Mouse (Mus musculus): ENCODE data around the gene Prkn. TPM values are rescaled to one million over a fixed set of nuclear protein-coding genes. Genes with fewer than 3 reads are reported as not detected.

Prkn gene
- polyA plus RNA-seq, 1 experiment from 2014 or later: 0.14 TPM

DNA sequence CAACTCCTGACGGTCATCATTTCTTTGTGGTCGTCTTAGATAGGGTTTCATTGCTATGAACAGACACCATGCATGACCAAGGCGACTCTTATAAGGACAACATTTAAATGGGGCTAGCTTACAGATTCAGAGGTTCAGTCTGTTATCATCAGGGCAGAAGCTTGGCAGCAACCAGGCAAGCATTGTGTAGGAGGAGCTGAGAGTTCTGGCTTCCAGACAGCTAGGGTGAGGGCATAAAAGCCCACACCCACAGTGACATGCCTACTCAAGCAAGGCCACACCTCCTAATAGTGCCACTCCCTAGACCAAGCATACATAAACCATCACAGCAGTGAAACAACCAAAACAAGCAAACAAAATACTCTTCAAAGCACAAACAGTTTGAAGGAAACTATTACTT lies 579.3 kb downstream of the Prkn start:
- DNase-seq (ENCODE audit: low spot score): no peak
- Histone ChIP-seq H3K4me2 (no peak overlapping the region), H3K4me1 (replicated peaks; ENCODE audit: control insufficient read depth, insufficient read depth, low read length) (no peaks in the 10 kb centered on the region), H3K9ac (ENCODE audit: low read depth, low read length) (no peak overlapping the region), H3K27me3 (replicated peaks; ENCODE audit: control insufficient read depth, insufficient read depth, low read length) (no peaks in the 10 kb centered on the region), H3K27ac (ENCODE audit: low read depth, low read length) (no peak overlapping the region), H3K4me3 (ENCODE audit: low read depth, low read length) (no peak overlapping the region), H3K9me3 (ENCODE audit: control insufficient read depth, low read length) (no peaks in the 10 kb centered on the region), H3K36me3 (ENCODE audit: control insufficient read depth, insufficient read depth, low read length) (no peaks in the 10 kb centered on the region)
- WGBS: 78% methylated on average over 3 of the region's 3 CpGs
- no peak for ATAC-seq (replicated peaks; ENCODE audit: low FRiP score)

GRCm38 (mm10) chr17:11420839-11421238 lies 580.7 kb downstream of the Prkn start:
- DNase-seq (ENCODE audit: low spot score): no peak
- 82% methylated on average over 6 of the region's 6 CpGs for WGBS
- no peak for ATAC-seq (replicated peaks; ENCODE audit: low FRiP score)
- no peaks in the 10 kb centered on the region for H3K27me3 ChIP-seq (replicated peaks; ENCODE audit: control insufficient read depth, insufficient read depth, low read length)
- H3K4me3 ChIP-seq (ENCODE audit: low read depth, low read length): no peak overlapping the region
- H3K27ac ChIP-seq (ENCODE audit: low read depth, low read length): no peak overlapping the region
- H3K9ac ChIP-seq (ENCODE audit: low read depth, low read length): no peak overlapping the region
- no peaks in the 10 kb centered on the region for H3K4me1 ChIP-seq (replicated peaks; ENCODE audit: control insufficient read depth, insufficient read depth, low read length)
- H3K4me2 ChIP-seq: no peak overlapping the region
- H3K9me3 ChIP-seq (ENCODE audit: control insufficient read depth, low read length): no peaks in the 10 kb centered on the region
- H3K36me3 ChIP-seq (ENCODE audit: control insufficient read depth, insufficient read depth, low read length): no peaks in the 10 kb centered on the region

DNA sequence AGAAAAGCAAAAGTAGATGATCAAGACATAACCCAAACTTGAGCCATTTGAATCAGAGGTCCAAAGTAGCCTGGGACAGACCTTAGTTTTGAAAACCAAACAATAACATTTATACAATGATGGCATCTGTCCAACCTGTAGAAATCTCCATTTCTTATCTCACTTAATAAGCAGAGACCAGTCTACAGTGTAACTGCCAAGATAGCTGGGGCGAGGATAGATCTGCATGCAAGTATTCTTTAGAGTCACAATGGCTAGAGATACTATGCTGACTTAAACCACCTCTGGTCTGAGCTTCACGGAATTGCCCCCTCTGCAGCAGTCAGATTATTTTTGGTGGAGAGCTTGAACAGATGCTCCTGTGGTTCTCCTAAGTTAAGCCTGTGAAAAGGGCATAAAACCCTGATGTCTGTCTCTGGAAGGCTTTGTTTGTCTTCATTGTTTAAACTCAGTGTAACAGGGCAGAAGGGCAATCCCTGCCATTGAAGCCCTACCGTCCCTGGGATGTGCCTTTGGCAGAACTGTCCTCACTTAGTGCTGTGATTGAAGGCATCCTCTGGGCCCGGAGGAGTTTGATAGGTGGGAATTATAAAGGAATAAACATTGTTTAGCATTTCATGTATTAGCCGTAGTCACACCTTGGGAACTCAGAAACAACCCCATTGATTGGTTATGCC lies 581.2 kb downstream of the Prkn start:
- DNase-seq (ENCODE audit: low spot score): no peak
- H3K36me3 ChIP-seq (ENCODE audit: control insufficient read depth, insufficient read depth, low read length): no peaks in the 10 kb centered on the region
- no peak overlapping the region for H3K27ac ChIP-seq (ENCODE audit: low read depth, low read length)
- no peak overlapping the region for H3K4me2 ChIP-seq
- 60% methylated on average over 5 of the region's 5 CpGs for WGBS
- no peaks in the 10 kb centered on the region for H3K4me1 ChIP-seq (replicated peaks; ENCODE audit: control insufficient read depth, insufficient read depth, low read length)
- no peak overlapping the region for H3K9ac ChIP-seq (ENCODE audit: low read depth, low read length)
- ATAC-seq (replicated peaks; ENCODE audit: low FRiP score): no peak
- no peak overlapping the region for H3K4me3 ChIP-seq (ENCODE audit: low read depth, low read length)
- no peaks in the 10 kb centered on the region for H3K9me3 ChIP-seq (ENCODE audit: control insufficient read depth, low read length)
- H3K27me3 ChIP-seq (replicated peaks; ENCODE audit: control insufficient read depth, insufficient read depth, low read length): no peaks in the 10 kb centered on the region

DNA sequence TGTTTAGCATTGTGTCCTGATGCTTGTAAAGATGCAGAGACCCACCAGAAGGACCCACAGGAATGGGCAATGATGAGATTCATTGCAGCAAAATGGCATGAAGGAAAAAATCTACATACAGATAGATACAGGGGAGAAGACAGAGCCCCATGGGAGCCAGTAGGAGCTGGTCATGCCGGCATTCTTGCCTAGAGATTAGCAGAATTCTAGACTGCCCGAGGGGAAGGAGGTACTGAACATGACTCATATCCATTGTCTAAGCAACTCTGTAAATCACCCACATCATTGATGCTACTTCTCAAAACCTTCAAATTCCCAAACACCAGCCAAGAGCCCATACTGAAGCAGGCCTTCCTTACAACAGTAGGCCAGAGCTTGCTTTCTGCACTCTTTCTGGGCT lies 591.1 kb downstream of the Prkn start:
- H3K4me2 ChIP-seq: no peak overlapping the region
- H3K27me3 ChIP-seq (replicated peaks; ENCODE audit: control insufficient read depth, insufficient read depth, low read length): no peaks in the 10 kb centered on the region
- H3K9ac ChIP-seq (ENCODE audit: low read depth, low read length): no peak overlapping the region
- no peak overlapping the region for H3K27ac ChIP-seq (ENCODE audit: low read depth, low read length)
- 75% methylated on average over 2 of the region's 2 CpGs for WGBS
- H3K9me3 ChIP-seq (ENCODE audit: control insufficient read depth, low read length): no peaks in the 10 kb centered on the region
- no peak overlapping the region for H3K4me3 ChIP-seq (ENCODE audit: low read depth, low read length)
- no peaks in the 10 kb centered on the region for H3K36me3 ChIP-seq (ENCODE audit: control insufficient read depth, insufficient read depth, low read length)
- DNase-seq (ENCODE audit: low spot score): no peak
- no peaks in the 10 kb centered on the region for H3K4me1 ChIP-seq (replicated peaks; ENCODE audit: control insufficient read depth, insufficient read depth, low read length)
- ATAC-seq (replicated peaks; ENCODE audit: low FRiP score): no peak

DNA sequence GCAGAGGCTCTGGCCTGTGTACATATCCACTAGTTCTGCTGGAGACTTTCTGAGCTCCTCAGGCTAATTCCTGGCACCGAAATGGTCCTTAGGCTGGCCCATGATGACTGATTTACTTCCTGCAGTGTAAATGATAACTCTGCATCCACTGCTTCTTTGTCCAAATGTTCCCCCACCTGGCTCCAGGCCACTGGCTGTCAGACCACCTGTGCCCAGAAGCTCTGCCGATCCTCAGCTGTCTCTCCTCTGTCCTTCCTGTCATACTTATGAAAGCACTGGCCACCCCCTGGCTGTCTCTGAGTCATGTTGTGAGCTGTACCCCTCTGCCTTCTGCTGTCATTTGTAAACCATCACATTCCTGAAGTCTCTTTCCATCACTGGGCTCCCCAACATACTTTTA lies 592.4 kb downstream of the Prkn start:
- H3K9ac ChIP-seq (ENCODE audit: low read depth, low read length): no peak overlapping the region
- H3K4me3 ChIP-seq (ENCODE audit: low read depth, low read length): no peak overlapping the region
- no peaks in the 10 kb centered on the region for H3K36me3 ChIP-seq (ENCODE audit: control insufficient read depth, insufficient read depth, low read length)
- no peaks in the 10 kb centered on the region for H3K27me3 ChIP-seq (replicated peaks; ENCODE audit: control insufficient read depth, insufficient read depth, low read length)
- ATAC-seq (replicated peaks; ENCODE audit: low FRiP score) (no peak), DNase-seq (ENCODE audit: low spot score) (no peak)
- no peaks in the 10 kb centered on the region for H3K9me3 ChIP-seq (ENCODE audit: control insufficient read depth, low read length)
- WGBS: 79% methylated on average over 2 of the region's 2 CpGs
- no peak overlapping the region for H3K27ac ChIP-seq (ENCODE audit: low read depth, low read length)
- no peak overlapping the region for H3K4me2 ChIP-seq
- no peaks in the 10 kb centered on the region for H3K4me1 ChIP-seq (replicated peaks; ENCODE audit: control insufficient read depth, insufficient read depth, low read length)

DNA sequence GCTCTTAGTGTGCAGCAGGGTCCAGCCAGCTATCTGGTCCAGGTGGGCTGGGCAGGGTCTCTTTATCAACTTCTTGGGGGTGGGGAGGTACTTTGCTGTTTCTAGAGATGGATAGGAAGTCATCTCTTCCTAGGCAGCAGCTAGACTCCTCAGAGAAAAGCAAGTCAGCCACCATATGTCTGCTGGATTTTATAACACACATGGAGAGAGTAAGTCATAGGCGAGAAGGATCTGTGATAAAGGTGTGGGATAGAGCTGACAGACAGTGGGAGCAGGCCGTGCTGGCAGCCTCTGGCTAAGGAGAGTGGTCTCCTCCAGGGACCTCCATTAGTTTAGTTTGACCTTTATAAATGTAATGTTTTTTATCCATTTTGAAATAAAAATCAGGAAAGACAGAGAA lies 622.5 kb downstream of the Prkn start:
- H3K4me3 ChIP-seq (ENCODE audit: low read depth, low read length): no peak overlapping the region
- WGBS: 72% methylated on average over 2 of the region's 2 CpGs
- no peak overlapping the region for H3K9ac ChIP-seq (ENCODE audit: low read depth, low read length)
- no peaks in the 10 kb centered on the region for H3K27me3 ChIP-seq (replicated peaks; ENCODE audit: control insufficient read depth, insufficient read depth, low read length)
- H3K36me3 ChIP-seq (ENCODE audit: control insufficient read depth, insufficient read depth, low read length): no peaks in the 10 kb centered on the region
- H3K4me2 ChIP-seq: no peak overlapping the region
- ATAC-seq (replicated peaks; ENCODE audit: low FRiP score) (no peak), DNase-seq (ENCODE audit: low spot score) (no peak)
- H3K4me1 ChIP-seq (replicated peaks; ENCODE audit: control insufficient read depth, insufficient read depth, low read length): no peaks in the 10 kb centered on the region
- H3K27ac ChIP-seq (ENCODE audit: low read depth, low read length): no peak overlapping the region
- no peaks in the 10 kb centered on the region for H3K9me3 ChIP-seq (ENCODE audit: control insufficient read depth, low read length)

DNA sequence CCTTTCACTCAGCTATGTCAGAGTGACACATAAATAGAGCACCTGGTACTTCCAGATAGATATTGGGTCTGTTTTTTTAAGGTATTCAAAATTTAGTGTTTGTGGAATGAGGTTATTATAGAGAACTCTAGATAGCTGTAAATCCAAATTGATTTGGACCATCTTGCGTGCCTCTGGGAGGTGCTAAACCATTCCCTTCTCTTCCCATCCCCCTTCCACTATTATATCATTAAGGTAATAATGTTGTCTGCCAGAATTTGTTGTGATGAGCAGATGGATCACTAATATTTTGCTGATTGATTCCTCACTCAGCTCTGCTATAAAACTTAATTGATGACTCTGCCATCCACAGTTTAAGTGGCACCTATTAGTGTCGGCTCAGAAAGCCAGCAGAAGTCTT lies 625.9 kb downstream of the Prkn start:
- DNase-seq (ENCODE audit: low spot score) (no peak), ATAC-seq (replicated peaks; ENCODE audit: low FRiP score) (no peak)
- no peak overlapping the region for H3K27ac ChIP-seq (ENCODE audit: low read depth, low read length)
- no peak overlapping the region for H3K4me2 ChIP-seq
- no peaks in the 10 kb centered on the region for H3K4me1 ChIP-seq (replicated peaks; ENCODE audit: control insufficient read depth, insufficient read depth, low read length)
- H3K9ac ChIP-seq (ENCODE audit: low read depth, low read length): no peak overlapping the region
- WGBS: 86% methylated on average over 2 of the region's 2 CpGs
- no peaks in the 10 kb centered on the region for H3K9me3 ChIP-seq (ENCODE audit: control insufficient read depth, low read length)
- no peaks in the 10 kb centered on the region for H3K36me3 ChIP-seq (ENCODE audit: control insufficient read depth, insufficient read depth, low read length)
- H3K27me3 ChIP-seq (replicated peaks; ENCODE audit: control insufficient read depth, insufficient read depth, low read length): no peaks in the 10 kb centered on the region
- H3K4me3 ChIP-seq (ENCODE audit: low read depth, low read length): no peak overlapping the region

DNA sequence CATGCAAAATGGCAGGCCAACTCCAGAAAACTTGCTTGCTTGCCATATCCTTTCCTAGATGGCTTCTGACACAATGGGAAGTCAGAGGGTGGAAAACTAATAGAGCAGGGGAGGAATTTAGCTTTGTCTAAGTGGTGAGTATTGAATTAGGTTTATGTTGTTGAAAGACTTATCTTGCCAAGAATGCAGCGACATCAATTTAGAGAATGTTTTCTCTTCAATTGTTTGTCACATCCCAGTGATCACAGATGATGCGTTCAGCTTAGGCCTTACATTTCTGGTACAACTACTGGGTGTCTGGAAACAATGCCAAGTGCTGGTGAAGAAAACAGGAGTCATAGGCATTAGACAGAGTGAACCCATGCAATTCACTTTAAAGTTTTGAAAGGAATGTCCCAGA lies 628.4 kb downstream of the Prkn start:
- H3K4me1 ChIP-seq (replicated peaks; ENCODE audit: control insufficient read depth, insufficient read depth, low read length): no peaks in the 10 kb centered on the region
- no peak overlapping the region for H3K9ac ChIP-seq (ENCODE audit: low read depth, low read length)
- 85% methylated on average over 2 of the region's 2 CpGs for WGBS
- no peak for ATAC-seq (replicated peaks; ENCODE audit: low FRiP score)
- H3K36me3 ChIP-seq (ENCODE audit: control insufficient read depth, insufficient read depth, low read length): no peaks in the 10 kb centered on the region
- no peak overlapping the region for H3K4me3 ChIP-seq (ENCODE audit: low read depth, low read length)
- H3K27ac ChIP-seq (ENCODE audit: low read depth, low read length): no peak overlapping the region
- H3K9me3 ChIP-seq (ENCODE audit: control insufficient read depth, low read length): no peaks in the 10 kb centered on the region
- no peaks in the 10 kb centered on the region for H3K27me3 ChIP-seq (replicated peaks; ENCODE audit: control insufficient read depth, insufficient read depth, low read length)
- no peak overlapping the region for H3K4me2 ChIP-seq
- no peak for DNase-seq (ENCODE audit: low spot score)

DNA sequence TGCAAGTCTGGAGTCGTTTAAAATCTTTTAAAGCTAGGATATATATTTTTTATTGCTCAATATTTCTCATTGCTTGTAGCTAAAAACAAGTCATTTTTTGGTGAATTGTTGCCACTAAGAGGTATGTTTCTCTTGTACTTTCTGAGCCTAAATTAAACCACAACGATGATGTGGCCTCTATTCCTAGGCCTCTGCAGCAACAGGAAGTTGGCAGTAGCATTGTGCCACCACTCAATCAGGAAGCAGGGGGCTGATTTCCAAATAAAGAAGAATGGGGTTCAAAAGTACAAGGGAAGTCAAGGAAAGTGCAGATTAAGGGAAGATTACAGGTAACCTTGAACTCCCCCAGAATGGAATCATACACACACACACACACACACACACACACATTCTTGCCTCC lies 642.8 kb downstream of the Prkn start:
- 61% methylated on average over 2 of the region's 2 CpGs for WGBS
- no peak for ATAC-seq (replicated peaks; ENCODE audit: low FRiP score)
- DNase-seq (ENCODE audit: low spot score): no peak
- Histone ChIP-seq H3K27ac (ENCODE audit: low read depth, low read length) (no peak overlapping the region), H3K4me1 (replicated peaks; ENCODE audit: control insufficient read depth, insufficient read depth, low read length) (no peaks in the 10 kb centered on the region), H3K36me3 (ENCODE audit: control insufficient read depth, insufficient read depth, low read length) (no peaks in the 10 kb centered on the region), H3K27me3 (replicated peaks; ENCODE audit: control insufficient read depth, insufficient read depth, low read length) (no peaks in the 10 kb centered on the region), H3K4me2 (no peak overlapping the region), H3K9me3 (ENCODE audit: control insufficient read depth, low read length) (no peaks in the 10 kb centered on the region), H3K9ac (ENCODE audit: low read depth, low read length) (no peak overlapping the region), H3K4me3 (ENCODE audit: low read depth, low read length) (no peak overlapping the region)
